Mouse (Mus musculus): ENCODE results near the gene Impg2.

Gene Impg2

DNA sequence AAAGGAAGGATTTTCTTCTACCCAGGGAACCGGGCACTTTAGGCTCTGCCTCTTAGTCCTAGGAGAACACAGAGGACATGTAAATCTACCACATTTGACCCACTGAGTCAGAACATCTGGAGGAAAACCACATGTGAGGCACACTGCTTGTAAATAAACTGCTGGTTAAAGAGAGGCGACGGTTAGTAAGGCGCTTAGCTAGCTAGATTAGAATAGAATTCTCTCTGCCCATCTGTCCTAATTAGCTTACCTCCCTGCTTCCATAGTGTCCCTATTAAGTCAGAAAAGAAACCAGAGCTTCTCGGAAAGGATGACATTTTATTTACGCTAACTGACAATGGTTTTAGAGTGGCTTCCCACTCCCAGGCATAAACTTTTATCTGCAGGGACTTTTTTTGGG, at the start of gene Impg2:
Gene Impg2, plus strand, starts transcription at position 263 of the 400 bp plus-strand sequence.
- in situ Hi-C loops (cut with MboI, MseI), result no loop called here

GRCm38 (mm10) chr16:56163466-56163865, 40.6 kb upstream of the Impg2 start:
- in situ Hi-C loops (cut with MboI, MseI), result no loop called here

DNA sequence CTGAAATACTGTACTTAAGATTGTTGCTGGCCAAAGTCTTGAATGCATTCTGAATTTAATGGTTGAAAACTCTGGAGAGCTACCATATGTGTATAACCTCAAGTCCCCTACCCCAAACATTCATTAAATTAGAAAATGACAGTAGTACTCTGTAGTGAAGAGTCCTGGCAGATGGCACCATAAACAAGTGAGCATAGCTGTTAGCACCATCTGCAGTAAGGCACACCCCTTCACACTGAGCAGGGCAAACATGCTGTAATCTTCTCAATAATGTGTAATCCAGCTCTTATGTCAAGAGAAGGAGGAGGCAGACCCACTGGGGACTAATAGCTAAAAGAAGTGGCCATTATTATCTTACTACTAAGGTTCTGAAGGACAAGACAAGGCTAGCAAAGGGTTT, 33.9 kb upstream of the Impg2 start:
- in situ Hi-C loops (cut with MboI, MseI), result no loop called here

DNA sequence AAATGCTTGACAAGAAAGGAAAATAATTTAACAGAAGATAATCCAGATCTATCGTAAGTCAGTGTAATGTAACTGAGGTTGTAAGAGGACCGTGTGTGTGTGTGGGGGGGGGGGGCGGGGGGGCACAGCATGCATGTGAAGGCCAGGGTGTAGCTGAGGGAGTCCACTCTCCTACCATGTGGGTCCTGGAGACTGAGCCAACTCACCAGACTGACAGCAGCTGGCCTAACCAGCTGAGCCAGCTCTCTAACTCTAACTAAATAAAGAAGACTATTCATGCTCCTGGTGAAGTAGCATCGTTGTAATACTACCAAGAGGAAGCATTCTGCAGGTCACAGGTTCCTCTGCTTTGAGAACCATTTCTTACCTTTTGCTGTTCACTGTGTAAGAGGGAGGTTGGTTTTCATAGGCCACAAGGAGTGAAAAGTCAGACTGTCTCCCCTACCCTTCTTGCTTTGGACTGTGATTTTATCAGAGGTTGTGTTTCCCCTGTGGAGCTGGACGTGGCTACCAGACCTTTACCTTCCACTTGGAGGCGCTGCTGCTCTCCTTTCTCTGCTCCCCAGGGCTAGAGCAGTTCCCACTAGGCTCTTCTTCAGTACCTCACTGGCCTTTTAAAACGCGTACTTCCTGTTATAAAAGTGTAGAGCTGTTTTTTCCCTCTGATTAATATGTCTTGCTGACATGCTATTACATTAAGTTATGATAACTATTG, 28.1 kb upstream of the Impg2 start:
- in situ Hi-C loops (cut with MboI, MseI), result no loop called here

DNA sequence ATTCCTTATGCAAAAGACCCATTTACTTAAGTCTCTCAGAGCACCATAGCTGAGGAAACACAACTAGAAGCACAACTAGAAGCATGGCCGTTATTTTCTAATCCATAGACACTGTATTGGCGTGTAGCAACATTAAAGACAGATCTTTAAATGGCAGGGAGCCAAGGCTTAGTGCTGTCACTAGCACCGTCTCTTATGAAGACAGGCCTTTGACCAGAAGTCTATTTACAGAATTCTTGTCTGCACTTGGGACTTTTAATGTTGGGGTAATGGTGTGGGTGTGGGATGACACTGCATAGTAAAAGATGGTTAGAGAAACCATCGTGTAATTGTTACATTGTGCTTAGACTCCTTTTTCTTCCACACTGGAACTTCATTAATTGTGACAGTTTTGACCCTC, 17.2 kb upstream of the Impg2 start:
- in situ Hi-C loops (cut with MboI, MseI), result no loop called here

- in situ Hi-C loops (cut with MboI, MseI), result no loop called here
Measured at GRCm38 (mm10) chr16:56188198-56188597, 15.9 kb upstream of the Impg2 start.

DNA sequence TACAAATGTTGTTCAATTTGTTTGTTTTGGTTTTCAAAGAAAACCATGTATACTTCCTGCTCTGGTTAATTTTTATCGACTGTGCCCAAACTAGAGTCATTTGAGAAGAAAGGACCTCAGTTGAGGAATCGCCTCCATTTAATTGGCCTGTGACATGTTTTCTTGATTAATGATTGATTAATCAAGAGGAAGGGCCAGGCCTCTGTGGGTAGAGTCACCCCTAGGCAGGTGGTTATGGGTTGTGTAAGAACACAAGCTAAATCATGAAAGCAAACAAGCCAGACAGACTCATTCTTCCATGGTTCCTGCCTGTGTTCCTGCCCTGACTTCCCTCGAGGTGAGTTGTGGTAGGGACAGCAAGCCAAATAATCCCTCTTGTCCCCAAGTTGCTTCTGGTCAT, 8.6 kb downstream of the Impg2 start:
- in situ Hi-C loops (cut with MboI, MseI), result no loop called here

GRCm38 (mm10) chr16:56227686-56228085, 23.6 kb downstream of the Impg2 start:
- in situ Hi-C loops (cut with MboI, MseI), result no loop called here

DNA sequence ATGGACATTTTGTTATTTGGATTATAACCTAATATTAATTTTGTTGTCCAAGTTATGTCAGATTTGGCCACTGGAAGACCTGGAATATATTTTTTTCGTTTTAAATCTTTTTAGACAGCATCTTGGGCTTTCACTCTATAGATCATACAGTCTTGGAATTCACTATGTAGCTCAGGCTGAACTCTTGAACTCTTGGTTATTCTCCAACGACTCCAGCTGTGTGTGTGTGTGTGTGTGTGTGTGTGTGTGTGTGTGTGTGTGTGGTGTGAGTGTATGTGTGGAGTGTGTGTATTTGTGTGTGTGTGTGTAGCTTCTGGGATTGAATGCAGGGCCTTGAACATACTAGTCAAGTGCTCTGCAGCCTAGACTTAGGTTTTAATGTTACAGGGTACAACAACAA, 25.3 kb downstream of the Impg2 start:
- in situ Hi-C loops (cut with MboI, MseI), result no loop called here

- in situ Hi-C loops (cut with MboI, MseI), result loop anchor here in 1 of 2 experiments (5.0 kb wide), 1 partner anchor 84 kb away; no protein-coding TSS in a partner anchor
Measured at GRCm38 (mm10) chr16:56231300-56231699, 27.2 kb downstream of the Impg2 start.

DNA sequence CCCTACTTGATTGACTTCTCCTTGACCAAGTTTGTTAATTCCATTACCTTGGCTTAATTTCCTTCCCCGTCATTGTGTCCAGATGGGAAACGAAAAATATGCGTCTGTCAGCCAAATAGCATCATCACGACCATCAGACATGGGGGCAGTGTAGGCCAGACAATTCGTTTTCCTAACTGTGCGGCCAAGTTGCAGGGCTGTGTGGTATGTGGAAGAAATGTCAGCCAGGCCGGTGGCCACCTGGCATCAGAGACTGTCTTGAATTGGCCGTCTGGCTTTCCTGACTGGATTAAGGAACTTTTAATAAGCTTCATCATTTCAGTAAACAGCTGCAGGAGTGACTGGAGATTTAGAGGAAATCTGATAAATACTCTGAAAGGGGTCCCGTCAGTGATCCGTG, 28.6 kb downstream of the Impg2 start:
- in situ Hi-C loops (cut with MboI, MseI), result loop anchor here in 1 of 2 experiments (5.0 kb wide), 1 partner anchor 85 kb away; no protein-coding TSS in a partner anchor

GRCm38 (mm10) chr16:56246031-56246430, 41.9 kb downstream of the Impg2 start:
- in situ Hi-C loops (cut with MboI, MseI), result no loop called here

GRCm38 (mm10) chr16:56273917-56274316, 69.8 kb downstream of the Impg2 start:
- in situ Hi-C loops (cut with MboI, MseI), result loop anchor here in 1 of 2 experiments (25.0 kb wide), 1 partner anchor 1188 kb away; no protein-coding TSS in a partner anchor

DNA sequence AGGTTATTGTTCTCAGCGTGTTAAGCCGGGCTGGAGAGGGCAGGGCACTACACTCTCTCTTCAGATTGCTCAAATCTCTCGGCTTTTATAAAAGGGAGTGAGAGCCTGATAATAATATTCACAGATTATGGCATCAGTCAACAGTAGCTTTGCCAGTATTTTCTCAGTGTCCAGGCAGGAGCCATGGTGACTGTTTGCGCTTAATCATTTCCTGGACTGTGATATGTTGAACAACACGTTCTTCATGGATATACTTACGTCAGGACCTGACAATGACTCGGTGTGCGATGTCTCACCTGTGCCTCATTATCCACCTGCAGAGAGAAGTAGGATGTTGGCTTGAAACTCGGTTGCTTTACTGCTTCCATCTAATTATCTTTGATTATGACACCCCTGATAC, 74.9 kb downstream of the Impg2 start:
- in situ Hi-C loops (cut with MboI, MseI), result no loop called here

DNA sequence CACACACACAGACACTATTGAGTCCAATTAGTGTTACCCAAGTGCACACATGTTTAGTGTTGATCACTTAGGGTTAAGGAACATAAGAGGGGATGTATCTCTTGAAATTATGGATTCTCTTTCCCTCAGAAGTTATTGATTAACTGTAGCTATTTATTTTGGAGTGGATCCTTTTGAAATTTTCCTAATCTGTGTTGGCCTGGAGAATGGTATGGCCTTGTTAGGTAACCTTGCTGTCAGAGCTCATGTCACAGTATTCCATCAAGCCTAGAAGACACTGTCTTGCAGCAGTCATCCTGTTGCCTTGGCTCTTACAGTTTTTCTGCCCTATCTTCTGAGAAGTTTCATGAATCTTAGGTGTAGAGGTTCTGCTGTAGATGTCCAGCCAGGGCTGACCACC, 75.6 kb downstream of the Impg2 start:
- in situ Hi-C loops (cut with MboI, MseI), result no loop called here

- in situ Hi-C loops (cut with MboI, MseI), result no loop called here
Measured at GRCm38 (mm10) chr16:56281336-56281735, 77.2 kb downstream of the Impg2 start.

- in situ Hi-C loops (cut with MboI, MseI), result no loop called here
Measured at GRCm38 (mm10) chr16:56283330-56283729, 79.2 kb downstream of the Impg2 start.

DNA sequence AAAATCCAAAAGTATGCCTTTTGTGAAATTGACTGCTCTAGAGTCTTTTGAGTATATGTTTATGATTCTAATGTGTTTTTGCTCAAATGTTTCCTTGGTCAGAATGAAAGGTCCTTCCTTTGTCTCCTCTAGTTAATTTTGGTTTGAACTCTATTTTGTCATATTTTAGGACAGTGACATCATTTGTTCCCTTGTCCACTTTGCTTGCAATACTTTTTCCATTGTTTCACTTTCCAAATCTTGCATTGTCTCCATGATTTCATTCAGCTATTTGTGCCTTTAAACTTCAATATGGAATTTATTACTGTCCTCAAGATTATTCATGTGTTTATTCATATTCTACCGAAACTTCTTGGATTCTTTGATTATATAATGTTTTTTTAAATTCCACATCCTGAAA, 79.8 kb downstream of the Impg2 start:
- in situ Hi-C loops (cut with MboI, MseI), result no loop called here

DNA sequence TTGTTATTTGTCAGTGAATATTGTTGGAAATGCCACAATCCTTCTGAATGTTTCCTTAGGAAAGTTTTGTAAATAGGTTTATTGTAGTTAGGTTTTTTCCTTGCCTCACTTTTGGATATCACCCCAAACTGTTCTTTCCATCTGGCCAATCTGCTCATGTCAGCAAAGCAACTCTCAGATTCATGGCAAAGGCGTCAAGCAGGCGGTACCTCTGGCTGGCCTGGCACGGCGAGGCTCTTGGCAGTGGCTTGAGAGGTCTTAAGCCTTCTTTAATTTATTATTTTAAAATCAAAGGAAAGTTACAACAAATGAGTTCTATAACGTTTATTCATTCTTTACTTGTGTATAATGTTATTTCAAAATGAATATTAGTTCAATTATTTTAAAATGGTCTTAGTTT, 82.0 kb downstream of the Impg2 start:
- in situ Hi-C loops (cut with MboI, MseI), result no loop called here

- in situ Hi-C loops (cut with MboI, MseI), result no loop called here
Measured at GRCm38 (mm10) chr16:56286977-56287376, 82.9 kb downstream of the Impg2 start.

GRCm38 (mm10) chr16:56294887-56295286, 90.8 kb downstream of the Impg2 start:
- in situ Hi-C loops (cut with MboI, MseI), result no loop called here

DNA sequence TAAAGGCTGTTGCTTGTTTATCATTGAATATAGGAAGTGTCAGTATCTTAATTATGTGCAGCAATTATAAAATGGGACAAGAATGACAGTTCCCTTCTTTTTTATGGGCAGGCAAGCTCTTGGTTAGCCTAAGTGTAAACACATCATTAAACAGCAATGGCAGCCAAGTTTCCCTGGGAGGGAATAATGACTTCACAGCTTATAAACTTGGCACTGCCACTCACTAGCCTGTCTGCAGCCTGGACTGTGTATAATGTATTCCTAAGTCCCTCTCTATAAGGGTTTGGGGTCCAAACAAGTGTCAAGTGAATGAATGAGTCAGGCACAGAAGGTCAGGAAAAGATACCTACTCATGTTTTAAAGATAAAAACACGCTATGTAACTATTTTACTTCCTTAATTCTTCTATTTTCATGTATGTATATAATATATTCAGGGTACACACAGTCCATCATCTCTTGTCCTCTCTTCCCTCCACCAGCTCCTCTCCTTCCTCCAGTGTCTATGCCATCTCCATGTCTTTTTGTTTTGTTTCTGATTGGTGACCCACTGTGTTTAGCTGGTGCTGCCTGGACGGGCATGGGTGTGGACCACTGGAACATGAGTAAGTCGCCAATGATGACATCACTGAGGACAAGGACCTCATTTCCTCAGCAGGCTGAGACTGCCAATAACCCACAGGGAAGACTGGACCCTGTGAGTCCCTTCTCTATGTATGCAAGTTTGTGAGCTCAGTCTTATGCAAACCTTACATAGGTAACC, 92.0 kb downstream of the Impg2 start:
- in situ Hi-C loops (cut with MboI, MseI), result no loop called here

GRCm38 (mm10) chr16:56298248-56298647, 94.1 kb downstream of the Impg2 start:
- in situ Hi-C loops (cut with MboI, MseI), result no loop called here
